Mouse (Mus musculus): ENCODE data around the gene Gm27021. TPM values are rescaled to one million over a fixed set of nuclear protein-coding genes. Genes with fewer than 3 reads are reported as not detected.
A peak's percentile ranks its signal among the peaks of the same experiment; 100 is the strongest.

The Gm27021 gene
- polyA plus RNA-seq, 1 experiment: not detected

- Histone ChIP-seq H3K36me3 (ENCODE audit: control insufficient read depth, insufficient read depth, low read length, poor library complexity, severe bottlenecking) (no peaks in the 10 kb centered on the region), H3K27ac (ENCODE audit: insufficient read depth, low read length) (no peak overlapping the region)
- TF ChIP-seq CTCF (IDR thresholded peaks at IDR 0.05; ENCODE audit: low read depth, low read length) (peak; percentile 55), EP300 (IDR thresholded peaks at IDR 0.05; ENCODE audit: insufficient read depth, low read depth, low read length) (no peak), POLR2A (IDR thresholded peaks at IDR 0.05; ENCODE audit: insufficient read depth, low read length) (no peak)
Measured at GRCm38 (mm10) chr8:120697979-120698272, 30.0 kb upstream of the Gm27021 start.

GRCm38 (mm10) chr8:120697154-120697978, 29.5 kb upstream of the Gm27021 start:
- Histone ChIP-seq H3K4me3 (ENCODE audit: low read depth, low read length) (no peak overlapping the region), H3K27ac (ENCODE audit: insufficient read depth, low read length) (no peak overlapping the region), H3K9ac (ENCODE audit: low read depth, poor library complexity, severe bottlenecking) (no peak overlapping the region), H3K9me3 (replicated peaks; ENCODE audit: control insufficient read depth, insufficient read depth, low read length, poor library complexity, severe bottlenecking) (no peaks in the 10 kb centered on the region), H3K36me3 (ENCODE audit: control insufficient read depth, insufficient read depth, low read length, poor library complexity, severe bottlenecking) (no peaks in the 10 kb centered on the region), H3K27me3 (ENCODE audit: control insufficient read depth, insufficient read depth, low read length, poor library complexity, severe bottlenecking) (no peaks in the 10 kb centered on the region), H3K4me1 (ENCODE audit: control insufficient read depth, insufficient read depth, low read length) (no peaks in the 10 kb centered on the region)
- TF ChIP-seq EP300 (IDR thresholded peaks at IDR 0.05; ENCODE audit: insufficient read depth, low read depth, low read length): no peak
- TF ChIP-seq POLR2A (IDR thresholded peaks at IDR 0.05; ENCODE audit: insufficient read depth, low read length): no peak

More at GRCm38 (mm10) chr8:120697979-120698272, 30.0 kb upstream of the Gm27021 start:
- Histone ChIP-seq H3K9ac (ENCODE audit: low read depth, poor library complexity, severe bottlenecking) (no peak overlapping the region), H3K4me1 (ENCODE audit: control insufficient read depth, insufficient read depth, low read length) (no peaks in the 10 kb centered on the region), H3K27me3 (ENCODE audit: control insufficient read depth, insufficient read depth, low read length, poor library complexity, severe bottlenecking) (no peaks in the 10 kb centered on the region), H3K9me3 (replicated peaks; ENCODE audit: control insufficient read depth, insufficient read depth, low read length, poor library complexity, severe bottlenecking) (no peaks in the 10 kb centered on the region), H3K4me3 (ENCODE audit: low read depth, low read length) (no peak overlapping the region)

- no peaks in the 10 kb centered on the region for H3K9me3 ChIP-seq (replicated peaks; ENCODE audit: control insufficient read depth, insufficient read depth, low read length, poor library complexity, severe bottlenecking)
- no peak overlapping the region for H3K9ac ChIP-seq (ENCODE audit: low read depth, poor library complexity, severe bottlenecking)
- no peak for TF ChIP-seq POLR2A (IDR thresholded peaks at IDR 0.05; ENCODE audit: insufficient read depth, low read length)
- no peak for TF ChIP-seq CTCF (IDR thresholded peaks at IDR 0.05; ENCODE audit: low read depth, low read length)
- no peak for TF ChIP-seq EP300 (IDR thresholded peaks at IDR 0.05; ENCODE audit: insufficient read depth, low read depth, low read length)
- H3K27me3 ChIP-seq (ENCODE audit: control insufficient read depth, insufficient read depth, low read length, poor library complexity, severe bottlenecking): no peaks in the 10 kb centered on the region
- no peak overlapping the region for H3K27ac ChIP-seq (ENCODE audit: insufficient read depth, low read length)
- H3K4me3 ChIP-seq (ENCODE audit: low read depth, low read length): no peak overlapping the region
- no peaks in the 10 kb centered on the region for H3K36me3 ChIP-seq (ENCODE audit: control insufficient read depth, insufficient read depth, low read length, poor library complexity, severe bottlenecking)
- no peaks in the 10 kb centered on the region for H3K4me1 ChIP-seq (ENCODE audit: control insufficient read depth, insufficient read depth, low read length)
Measured at GRCm38 (mm10) chr8:120696401-120697153, 28.7 kb upstream of the Gm27021 start.

- no peaks in the 10 kb centered on the region for H3K27me3 ChIP-seq (ENCODE audit: control insufficient read depth, insufficient read depth, low read length, poor library complexity, severe bottlenecking)
- H3K9ac ChIP-seq (ENCODE audit: low read depth, poor library complexity, severe bottlenecking): no peak overlapping the region
- no peaks in the 10 kb centered on the region for H3K4me1 ChIP-seq (ENCODE audit: control insufficient read depth, insufficient read depth, low read length)
- H3K9me3 ChIP-seq (replicated peaks; ENCODE audit: control insufficient read depth, insufficient read depth, low read length, poor library complexity, severe bottlenecking): no peaks in the 10 kb centered on the region
- H3K4me3 ChIP-seq (ENCODE audit: low read depth, low read length): no peak overlapping the region
- TF ChIP-seq CTCF (IDR thresholded peaks at IDR 0.05; ENCODE audit: low read depth, low read length) (no peak), EP300 (IDR thresholded peaks at IDR 0.05; ENCODE audit: insufficient read depth, low read depth, low read length) (no peak), POLR2A (IDR thresholded peaks at IDR 0.05; ENCODE audit: insufficient read depth, low read length) (no peak)
- no peak overlapping the region for H3K27ac ChIP-seq (ENCODE audit: insufficient read depth, low read length)
- no peaks in the 10 kb centered on the region for H3K36me3 ChIP-seq (ENCODE audit: control insufficient read depth, insufficient read depth, low read length, poor library complexity, severe bottlenecking)
Measured at GRCm38 (mm10) chr8:120693861-120694493, 26.1 kb upstream of the Gm27021 start.

GRCm38 (mm10) chr8:120692934-120693333, 25.1 kb upstream of the Gm27021 start:
- no peaks in the 10 kb centered on the region for H3K36me3 ChIP-seq (ENCODE audit: control insufficient read depth, insufficient read depth, low read length, poor library complexity, severe bottlenecking)
- H3K9me3 ChIP-seq (replicated peaks; ENCODE audit: control insufficient read depth, insufficient read depth, low read length, poor library complexity, severe bottlenecking): no peaks in the 10 kb centered on the region
- H3K27ac ChIP-seq (ENCODE audit: insufficient read depth, low read length): no peak overlapping the region
- no peaks in the 10 kb centered on the region for H3K4me1 ChIP-seq (ENCODE audit: control insufficient read depth, insufficient read depth, low read length)
- no peaks in the 10 kb centered on the region for H3K27me3 ChIP-seq (ENCODE audit: control insufficient read depth, insufficient read depth, low read length, poor library complexity, severe bottlenecking)
- H3K9ac ChIP-seq (ENCODE audit: low read depth, poor library complexity, severe bottlenecking): no peak overlapping the region
- no peak for TF ChIP-seq POLR2A (IDR thresholded peaks at IDR 0.05; ENCODE audit: insufficient read depth, low read length)
- TF ChIP-seq CTCF (IDR thresholded peaks at IDR 0.05; ENCODE audit: low read depth, low read length): no peak
- TF ChIP-seq EP300 (IDR thresholded peaks at IDR 0.05; ENCODE audit: insufficient read depth, low read depth, low read length): no peak
- no peak overlapping the region for H3K4me3 ChIP-seq (ENCODE audit: low read depth, low read length)
